Mouse (Mus musculus) neural tube, embryonic 15.5 days (tissue): ENCODE results near the gene Olfr818. TPM values are rescaled to one million over a fixed set of nuclear protein-coding genes. Genes with fewer than 3 reads are reported as not detected.
"Not testable (repeated sequence)": the region's sequence is repeated elsewhere in the genome, so short reads cannot be mapped to it uniquely, and the experiment has no call there.

ENCODE experiments used
- ATAC-seq: fragments of 200-750 bp; cut with Nextera tagmentation; 2 replicates; pipeline ENCODE4 v1.8.0; 2017; ENCODE audit warnings: mild to moderate bottlenecking, moderate TSS enrichment, moderate library complexity; ENCODE audit not compliant: low FRiP score
- H3K27ac ChIP-seq: fragments of 300-500 bp; sonication (generic); replicated peaks from 2 replicates; pipeline ENCODE4 v1.5.1; 2015; ENCODE audit warnings: mild to moderate bottlenecking, inconsistent platforms
- H3K27me3 ChIP-seq: fragments of 300-500 bp; sonication (generic); replicated peaks from 2 replicates; pipeline ENCODE4 v1.6.1; 2015; ENCODE audit warnings: inconsistent platforms
- H3K36me3 ChIP-seq: fragments of 300-500 bp; sonication (generic); 2 replicates; pipeline ENCODE4 v1.6.1; 2015; ENCODE audit warnings: inconsistent platforms
- H3K4me1 ChIP-seq: fragments of 300-500 bp; sonication (generic); 2 replicates; pipeline ENCODE4 v1.6.1; 2015; ENCODE audit warnings: inconsistent platforms
- H3K4me2 ChIP-seq: fragments of 300-500 bp; sonication (generic); 2 replicates; pipeline ENCODE4 v1.6.1; 2015; ENCODE audit warnings: inconsistent platforms, mild to moderate bottlenecking, moderate library complexity
- H3K4me3 ChIP-seq: fragments of 300-500 bp; sonication (generic); replicated peaks from 2 replicates; pipeline ENCODE4 v1.5.1; 2015; ENCODE audit warnings: mild to moderate bottlenecking, inconsistent platforms
- H3K9ac ChIP-seq: fragments of 300-500 bp; sonication (generic); replicated peaks from 2 replicates; pipeline ENCODE4 v1.6.1; 2015; ENCODE audit warnings: mild to moderate bottlenecking, inconsistent platforms
- H3K9me3 ChIP-seq: fragments of 300-500 bp; sonication (generic); replicated peaks from 2 replicates; pipeline ENCODE4 v1.6.1; 2016; ENCODE audit warnings: inconsistent platforms
- WGBS: fragments of 180-500 bp; shearing (Covaris S2); methylation state at CpG from one replicate; pipeline ENCODE4 v1.1.7; 2015; ENCODE audit warnings: mixed read lengths; 5-methylcytosine and 5-hydroxymethylcytosine counted together
- polyA plus RNA-seq: library from polyadenylated mRNA; unstranded; fragments of >200 nt; fragmentation: Nextera tagmentation; extraction: Ambion mirVana; gene quantifications from 2 replicates; pipeline ENCODE4 v1.2.1, GENCODE M21; 2015

The Olfr818 gene
- polyA plus RNA-seq: not detected in 2 replicates

GRCm38 (mm10) chr10:129949000-129949399 lies at the start of gene Olfr818:
Gene Olfr818, minus strand, starts transcription at chr10:129949100.
- Histone ChIP-seq H3K9me3 (no peaks in the 10 kb centered on the region), H3K4me2 (no peak within 1 kb of the TSS), H3K4me1 (no peaks in the 10 kb centered on the region), H3K27ac (no peak within 1 kb of the TSS), H3K4me3 (no peak within 1 kb of the TSS), H3K36me3 (no peaks in the 10 kb centered on the region), H3K9ac (no peak within 1 kb of the TSS), H3K27me3 (no peaks in the 10 kb centered on the region)
- no peak for ATAC-seq
- WGBS: 96% methylated on average over 2 of the region's 2 CpGs

GRCm38 (mm10) chr10:129984962-129985361 lies 36.1 kb upstream of the Olfr818 start, which contains the start of gene Gm10310:
Gene Gm10310, minus strand, starts transcription at chr10:129985062.
- not testable (repeated sequence) for H3K27me3 ChIP-seq, H3K4me1 ChIP-seq, H3K4me3 ChIP-seq, H3K9me3 ChIP-seq, ATAC-seq, H3K27ac ChIP-seq, H3K36me3 ChIP-seq, H3K9ac ChIP-seq, H3K4me2 ChIP-seq
- WGBS: no CpG with 5 or more reads among the region's 1 CpGs

- H3K9me3 ChIP-seq, H3K4me2 ChIP-seq, H3K36me3 ChIP-seq, ATAC-seq, H3K27ac ChIP-seq, H3K27me3 ChIP-seq, H3K9ac ChIP-seq, H3K4me1 ChIP-seq, H3K4me3 ChIP-seq: not testable (repeated sequence)
- WGBS: no CpG with 5 or more reads among the region's 3 CpGs
These were observed 33.0 kb upstream of the Olfr818 start for GRCm38 (mm10) chr10:129981867-129982266.

GRCm38 (mm10) chr10:129976040-129976439 lies 27.1 kb upstream of the Olfr818 start, which contains the start of gene Olfr247:
Gene Olfr247, minus strand, starts transcription at chr10:129976140.
- no CpG with 5 or more reads among the region's 2 CpGs for WGBS
- H3K27ac ChIP-seq, H3K9ac ChIP-seq, H3K36me3 ChIP-seq, H3K4me3 ChIP-seq, H3K9me3 ChIP-seq, H3K4me1 ChIP-seq, H3K4me2 ChIP-seq, H3K27me3 ChIP-seq, ATAC-seq: not testable (repeated sequence)

- ATAC-seq, H3K27ac ChIP-seq, H3K9me3 ChIP-seq, H3K4me2 ChIP-seq, H3K4me1 ChIP-seq, H3K36me3 ChIP-seq, H3K9ac ChIP-seq, H3K4me3 ChIP-seq, H3K27me3 ChIP-seq: not testable (repeated sequence)
- no CpG with 5 or more reads among the region's 3 CpGs for WGBS
These were observed 24.1 kb upstream of the Olfr818 start for GRCm38 (mm10) chr10:129972994-129973393.

- not testable (repeated sequence) for H3K27me3 ChIP-seq, H3K36me3 ChIP-seq, H3K4me2 ChIP-seq, H3K9ac ChIP-seq, H3K9me3 ChIP-seq, H3K4me3 ChIP-seq, H3K4me1 ChIP-seq, H3K27ac ChIP-seq, ATAC-seq
- 76% methylated on average over 2 of the region's 2 CpGs for WGBS
These were observed 18.3 kb upstream of the Olfr818 start, which contains the start of gene Olfr819 for GRCm38 (mm10) chr10:129967166-129967565. Gene Olfr819, minus strand, starts transcription at chr10:129967266.

- not testable (repeated sequence) for H3K4me1 ChIP-seq, H3K36me3 ChIP-seq, H3K9me3 ChIP-seq, H3K4me2 ChIP-seq, ATAC-seq, H3K27me3 ChIP-seq, H3K27ac ChIP-seq, H3K9ac ChIP-seq, H3K4me3 ChIP-seq
- WGBS: 95% methylated on average over 2 of the region's 3 CpGs
These were observed 17.3 kb upstream of the Olfr818 start for GRCm38 (mm10) chr10:129966232-129966631.

GRCm38 (mm10) chr10:129915497-129915896 lies 33.4 kb downstream of the Olfr818 start, which contains the start of gene Olfr816:
Gene Olfr816, minus strand, starts transcription at chr10:129915597.
- no peaks in the 10 kb centered on the region for H3K4me1 ChIP-seq

GRCm38 (mm10) chr10:129905767-129906166 lies 43.1 kb downstream of the Olfr818 start, which contains the start of gene Olfr815:
Gene Olfr815, minus strand, starts transcription at chr10:129905867.
- not testable (repeated sequence) for H3K27me3 ChIP-seq, H3K9me3 ChIP-seq, H3K9ac ChIP-seq, H3K4me1 ChIP-seq, ATAC-seq, H3K36me3 ChIP-seq, H3K4me2 ChIP-seq, H3K4me3 ChIP-seq, H3K27ac ChIP-seq
- WGBS: 53% methylated on average over 1 of the region's 1 CpGs

More at GRCm38 (mm10) chr10:129915497-129915896, 33.4 kb downstream of the Olfr818 start, which contains the start of gene Olfr816:
- H3K9me3 ChIP-seq: no peaks in the 10 kb centered on the region
- no peak within 1 kb of the TSS for H3K4me3 ChIP-seq
- H3K27ac ChIP-seq: no peak within 1 kb of the TSS
- WGBS: 68% methylated on average over 1 of the region's 1 CpGs
- H3K9ac ChIP-seq: no peak within 1 kb of the TSS
- no peak within 1 kb of the TSS for H3K4me2 ChIP-seq
- no peak for ATAC-seq
- no peaks in the 10 kb centered on the region for H3K27me3 ChIP-seq
- no peaks in the 10 kb centered on the region for H3K36me3 ChIP-seq

Other genes with a start within 250 kb of the Olfr818 start
- not detected in 2 replicates for gene Olfr804, start 245.9 kb downstream of the Olfr818 start, polyA plus RNA-seq
- gene Olfr805, start 219.7 kb downstream of the Olfr818 start, polyA plus RNA-seq: not detected in 2 replicates
- gene Olfr806, start 207.2 kb downstream of the Olfr818 start, polyA plus RNA-seq: not detected in 2 replicates
- not detected in 2 replicates for gene Olfr807, start 191.3 kb downstream of the Olfr818 start, polyA plus RNA-seq
- gene Olfr808, start 183.6 kb downstream of the Olfr818 start, polyA plus RNA-seq: not detected in 2 replicates
- gene Olfr809, start 174.5 kb downstream of the Olfr818 start, polyA plus RNA-seq: not detected in 2 replicates
- gene Olfr810, start 154.2 kb downstream of the Olfr818 start, polyA plus RNA-seq: not detected in 2 replicates
- not detected in 2 replicates for gene Olfr811, start 144.7 kb downstream of the Olfr818 start, polyA plus RNA-seq
- gene Olfr812, start 103.0 kb downstream of the Olfr818 start, polyA plus RNA-seq: not detected in 2 replicates
- gene Olfr813, start 93.7 kb downstream of the Olfr818 start, polyA plus RNA-seq: not detected in 2 replicates
- not detected in 2 replicates for gene Olfr814, start 69.2 kb downstream of the Olfr818 start, polyA plus RNA-seq
- gene Olfr815, start 43.2 kb downstream of the Olfr818 start, polyA plus RNA-seq: not detected in 2 replicates
- gene Olfr816, start 33.5 kb downstream of the Olfr818 start, polyA plus RNA-seq: not detected in 2 replicates
- gene Olfr819, start 18.2 kb upstream of the Olfr818 start, polyA plus RNA-seq: not detected in 2 replicates
- gene Olfr247, start 27.0 kb upstream of the Olfr818 start, polyA plus RNA-seq: not detected in 2 replicates
- gene Gm10310, start 36.0 kb upstream of the Olfr818 start, polyA plus RNA-seq: not detected in 2 replicates
- not detected in 2 replicates for gene Olfr820, start 63.5 kb upstream of the Olfr818 start, polyA plus RNA-seq
- gene Olfr821, start 81.2 kb upstream of the Olfr818 start, polyA plus RNA-seq: not detected in 2 replicates
- not detected in 2 replicates for gene Olfr822, start 122.1 kb upstream of the Olfr818 start, polyA plus RNA-seq
- gene Olfr823, start 166.3 kb upstream of the Olfr818 start, polyA plus RNA-seq: not detected in 2 replicates
- gene Olfr824, start 180.9 kb upstream of the Olfr818 start, polyA plus RNA-seq: not detected in 2 replicates
- not detected in 2 replicates for gene Olfr825, start 217.7 kb upstream of the Olfr818 start, polyA plus RNA-seq
- gene Olfr826, start 235.1 kb upstream of the Olfr818 start, polyA plus RNA-seq: not detected in 2 replicates